Mouse (Mus musculus) gonadal fat pad, adult 2 months (tissue): Measurements from ENCODE around the gene Zfp317. TPM values are rescaled to one million over a fixed set of nuclear protein-coding genes. Genes with fewer than 3 reads are reported as not detected.
"Not testable (repeated sequence)": the region's sequence is repeated elsewhere in the genome, so short reads cannot be mapped to it uniquely, and the experiment has no call there.

ENCODE experiments used
- DNase-seq: peaks from one replicate; pipeline ENCODE4 v3.0.0-alpha.2; 2012; ENCODE audit warnings: low read depth
- polyA plus RNA-seq: library from polyadenylated mRNA; depleted of rRNA; stranded (reverse); fragments of >200 nt; gene quantifications from 2 replicates; pipeline ENCODE4 v1.2.3, GENCODE M21; 2012; rRNA removed

Gene Zfp317
- 8.9 and 9.7 TPM in 2 replicates for polyA plus RNA-seq

DNA sequence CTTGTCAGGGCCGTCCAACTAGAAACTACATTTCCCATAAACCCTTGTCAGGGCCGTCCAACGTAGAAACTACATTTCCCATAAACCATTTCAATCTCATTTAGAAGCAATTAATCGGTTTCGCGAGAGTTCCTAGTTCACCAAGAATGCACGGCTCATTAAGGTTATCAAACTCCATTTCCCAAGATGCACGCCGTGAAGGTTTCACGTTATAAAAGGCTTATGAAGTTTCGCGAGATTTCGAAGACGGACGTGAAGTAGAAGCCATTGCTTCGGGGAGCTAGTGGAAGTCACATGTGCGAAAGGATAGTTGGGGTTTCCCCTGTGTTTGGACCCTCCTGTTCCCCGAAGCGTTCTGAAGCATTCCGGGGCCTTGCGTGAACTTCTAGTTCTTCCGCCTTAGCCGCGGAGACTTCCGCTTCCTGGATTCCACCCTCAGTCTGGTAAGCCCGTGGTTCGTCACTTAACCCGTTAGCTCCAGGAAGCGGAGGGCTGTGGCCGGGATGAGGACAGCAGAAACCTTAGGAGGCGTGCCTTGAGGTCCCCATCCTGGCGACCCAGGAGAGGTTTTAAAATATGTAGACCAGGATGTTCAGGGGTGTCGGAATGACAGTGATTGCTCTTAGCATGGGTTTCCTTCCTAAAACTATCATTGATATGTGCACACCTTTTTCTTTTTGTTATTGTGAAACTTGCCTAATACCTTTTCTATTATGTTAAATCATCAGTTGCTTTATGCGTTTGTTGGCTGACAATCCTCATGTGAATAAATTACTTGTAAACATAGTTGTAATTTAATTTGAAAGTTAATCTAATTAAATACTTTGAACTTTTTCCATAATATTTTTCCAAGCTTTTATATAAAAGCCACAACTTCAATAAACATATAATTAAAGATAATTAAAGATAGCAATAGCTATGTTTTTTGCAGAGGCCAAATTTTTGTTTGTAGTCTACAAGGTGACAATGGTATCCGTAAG lies at the start of gene Zfp317:
Gene Zfp317, plus strand, starts transcription at position 260 of the 980 bp plus-strand sequence.
- DNase-seq: peak; percentile 100

DNA sequence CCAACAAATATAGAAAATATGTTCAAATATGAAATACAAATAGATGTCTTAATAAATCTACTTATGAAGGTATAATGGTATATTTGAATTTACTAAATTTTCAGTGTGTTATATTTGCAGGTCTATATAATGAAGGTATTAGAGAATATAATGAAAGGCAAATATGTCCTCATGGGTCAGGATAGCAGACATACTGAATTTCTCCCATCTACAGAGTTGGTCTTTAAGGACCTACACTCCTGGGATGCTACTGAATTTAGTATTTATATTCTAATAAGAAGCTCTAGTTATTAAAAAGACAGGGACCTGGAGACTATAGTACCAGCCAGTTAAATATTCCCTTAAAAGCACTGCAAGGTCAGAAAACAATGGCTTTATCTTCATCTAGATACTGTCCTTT lies 39.6 kb upstream of the Zfp317 start, which contains the start of gene Olfr855:
Gene Olfr855, plus strand, starts transcription at position 301 of the 400 bp plus-strand sequence.
- DNase-seq: no peak

DNA sequence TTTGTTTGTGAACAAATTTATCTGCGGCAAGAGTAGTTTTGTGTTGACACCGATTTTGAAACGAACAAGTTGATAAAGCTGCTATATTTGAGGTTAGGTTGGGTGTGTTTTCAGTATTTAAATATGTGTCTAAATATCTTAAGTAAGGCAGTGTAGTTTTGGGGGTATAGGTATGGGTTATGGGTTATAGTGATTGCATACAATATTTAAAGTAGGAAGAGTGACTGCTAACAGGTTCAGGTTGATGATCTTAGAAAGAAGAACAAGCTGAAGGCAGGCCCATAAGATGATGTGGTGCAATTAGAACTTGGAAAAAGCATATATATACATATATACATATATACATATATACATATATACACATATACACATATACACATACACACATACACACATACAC lies 605 bp upstream of the Zfp317 start:
- DNase-seq: no peak

DNA sequence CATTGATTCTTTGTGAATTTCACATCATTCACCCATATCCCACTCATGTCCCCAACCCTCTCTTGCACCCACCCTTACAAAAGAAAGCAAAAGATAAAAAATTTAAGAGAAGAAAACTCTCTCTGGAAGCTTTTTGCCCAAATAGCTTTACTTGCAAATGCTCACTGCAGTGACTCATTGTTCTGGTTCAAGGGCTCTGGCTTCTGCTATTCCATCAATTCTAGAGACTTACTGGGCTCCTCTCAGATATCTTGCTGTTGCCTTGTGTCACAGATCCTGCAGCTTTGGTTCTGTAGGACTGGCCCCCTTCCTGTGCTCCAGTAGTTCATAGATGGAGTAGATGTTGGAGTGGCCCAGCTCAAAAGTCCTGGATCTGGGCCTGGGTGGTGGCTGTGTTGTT lies 7.7 kb downstream of the Zfp317 start:
- DNase-seq: no peak

DNA sequence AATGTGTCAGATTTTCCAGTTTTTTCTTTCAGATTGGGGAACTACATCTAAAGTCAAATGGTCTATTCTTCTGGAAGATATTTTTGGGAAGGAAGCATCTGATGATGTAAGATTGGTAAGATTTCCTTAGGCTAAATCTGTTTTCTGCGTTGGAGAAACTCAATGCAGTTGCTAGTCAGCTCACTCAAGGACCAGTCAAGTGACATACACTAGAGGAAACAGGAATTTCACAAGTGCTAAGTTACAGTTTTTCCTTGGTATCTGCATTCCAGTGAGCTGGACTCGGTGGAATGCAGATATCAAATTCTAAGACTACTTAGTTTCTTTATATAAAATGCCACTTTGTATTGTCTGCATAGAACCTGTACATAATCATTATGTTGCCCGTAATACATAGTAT lies 23.3 kb downstream of the Zfp317 start:
- DNase-seq: no peak

DNA sequence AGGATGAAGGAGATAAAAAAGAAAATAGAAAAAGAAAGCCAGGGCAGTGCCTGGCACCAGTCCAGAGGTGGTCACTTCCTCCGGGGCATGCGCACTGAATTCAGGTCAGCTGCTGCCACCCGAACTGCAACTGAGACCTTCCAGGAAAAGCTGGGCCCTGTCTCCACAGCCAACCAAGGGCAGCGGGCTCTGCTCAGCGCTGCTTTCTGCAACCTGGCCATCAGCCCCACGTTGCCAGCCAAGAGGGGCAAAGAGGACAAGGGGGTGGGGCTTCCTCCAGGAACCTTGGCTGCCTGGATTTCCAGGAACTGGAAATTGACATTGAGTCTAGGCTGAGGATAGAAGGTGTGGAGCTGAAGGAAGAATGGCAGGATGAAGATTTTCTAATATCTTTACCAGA lies 68.4 kb downstream of the Zfp317 start:
- no peak for DNase-seq

DNA sequence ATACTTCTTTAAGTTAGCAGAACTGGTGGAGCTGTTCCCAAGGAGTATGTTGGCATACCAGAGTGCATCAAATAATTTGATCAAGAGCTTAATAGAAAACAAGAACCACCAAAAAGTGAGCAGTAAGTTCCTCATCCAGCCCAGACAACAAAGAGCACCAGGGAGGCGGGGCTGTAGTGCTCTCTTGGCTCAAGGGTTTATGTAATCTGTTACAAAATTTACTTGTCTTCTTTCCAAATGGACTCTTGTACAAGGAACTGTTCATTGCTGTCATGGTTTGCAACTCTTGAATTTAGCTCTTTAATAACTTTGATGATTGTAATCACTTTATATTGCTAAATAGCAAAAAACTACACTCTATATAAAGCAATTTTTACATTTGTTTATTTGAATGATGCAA lies 69.5 kb downstream of the Zfp317 start:
- peak; percentile 1 for DNase-seq

DNA sequence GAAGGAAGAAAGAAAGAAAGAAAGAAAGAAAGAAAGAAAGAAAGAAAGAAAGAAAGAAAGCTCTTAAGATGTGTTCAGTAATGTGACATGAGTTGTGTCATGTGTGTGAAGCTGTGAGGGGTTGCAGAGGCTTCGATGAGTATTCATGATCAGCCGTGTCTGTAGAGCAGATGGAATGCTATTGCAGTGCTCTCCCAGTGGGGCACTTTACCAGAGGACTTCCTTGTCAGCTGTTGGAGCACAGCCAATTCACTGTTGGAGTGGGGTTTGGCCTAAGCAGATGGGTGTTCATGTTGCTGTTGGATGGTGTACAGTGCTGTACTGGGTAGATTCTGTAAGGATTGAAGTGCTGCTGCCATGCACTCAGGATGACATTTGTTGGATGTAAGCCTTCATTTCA lies 70.5 kb downstream of the Zfp317 start:
- no peak for DNase-seq

DNA sequence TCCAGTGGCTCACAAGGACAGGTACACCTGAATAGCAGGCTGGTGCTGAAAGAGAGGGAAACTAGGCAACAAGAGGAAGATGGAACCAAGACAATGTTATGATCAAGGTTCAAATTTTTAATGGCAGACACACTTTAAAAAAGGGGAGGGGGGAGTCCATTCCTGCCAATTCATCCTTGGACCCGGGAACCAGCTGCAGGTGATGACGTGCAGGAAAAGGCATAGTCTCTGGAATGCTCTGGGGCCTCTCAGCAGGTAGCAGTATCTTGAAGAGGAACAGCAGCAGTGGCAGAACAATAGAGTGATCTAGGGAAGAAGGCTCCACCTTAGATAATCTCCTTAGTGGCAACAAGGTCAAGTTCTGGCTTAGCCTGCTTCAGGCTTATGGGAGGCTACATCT lies 72.4 kb downstream of the Zfp317 start:
- not testable (repeated sequence) for DNase-seq

DNA sequence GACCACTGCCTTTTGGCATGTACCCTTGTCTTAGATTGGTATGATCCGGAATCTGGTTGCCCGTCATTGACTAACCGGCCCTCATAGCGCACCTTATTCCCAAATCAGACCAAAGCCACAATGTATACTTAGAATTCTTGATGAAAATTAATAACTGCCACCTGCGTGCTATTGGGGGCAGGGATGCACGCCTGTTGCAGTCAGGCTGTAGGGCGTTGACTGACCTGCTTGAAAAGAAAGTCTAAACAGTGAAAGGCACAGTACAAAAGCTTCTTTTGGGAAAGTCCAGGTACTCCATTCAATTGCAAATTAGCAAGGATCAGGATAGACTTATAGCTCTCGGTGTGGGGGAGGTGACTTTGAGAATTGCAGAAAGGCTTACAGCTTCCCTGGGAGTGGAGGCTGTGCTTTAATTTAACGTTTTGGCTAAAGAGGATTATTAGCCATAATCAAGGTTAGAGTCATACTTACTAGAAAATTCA lies 73.0 kb downstream of the Zfp317 start:
- not testable (repeated sequence) for DNase-seq

Other genes with a start within 250 kb of the Zfp317 start
- gene Olfr847, start 243.4 kb upstream of the Zfp317 start, polyA plus RNA-seq: not detected in 2 replicates
- gene Olfr849, start 181.8 kb upstream of the Zfp317 start, polyA plus RNA-seq: not detected in 2 replicates
- not detected in 2 replicates for gene Olfr850, start 143.9 kb upstream of the Zfp317 start, polyA plus RNA-seq
- gene Olfr851, start 128.8 kb upstream of the Zfp317 start, polyA plus RNA-seq: not detected in 2 replicates
- gene Olfr853, start 81.0 kb upstream of the Zfp317 start, polyA plus RNA-seq: not detected in 2 replicates
- gene Olfr854, start 54.7 kb upstream of the Zfp317 start, polyA plus RNA-seq: not detected in 2 replicates
- not detected in 2 replicates for gene Olfr855, start 39.5 kb upstream of the Zfp317 start, polyA plus RNA-seq
- not detected in 2 replicates for gene Olfr857, start 87.3 kb downstream of the Zfp317 start, polyA plus RNA-seq
- not detected in 2 replicates for gene Olfr58, start 158.2 kb downstream of the Zfp317 start, polyA plus RNA-seq
- not detected in 2 replicates for gene Olfr859, start 182.8 kb downstream of the Zfp317 start, polyA plus RNA-seq
- not detected in 2 replicates for gene Olfr860, start 227.6 kb downstream of the Zfp317 start, polyA plus RNA-seq